Mouse (Mus musculus): Measurements from ENCODE around the gene Tspo. TPM values are rescaled to one million over a fixed set of nuclear protein-coding genes. Genes with fewer than 3 reads are reported as not detected.

Tspo gene
- total and polyA plus RNA-seq, 3 experiments: 66.5 to 80.0 TPM; not detected in 1

- Histone ChIP-seq H3K9ac (ENCODE audit: control insufficient read depth, low read depth, low read length, poor library complexity, severe bottlenecking) (no peak overlapping the region), H3K27me3 (ENCODE audit: control insufficient read depth in 1 of 2, insufficient read depth in 2 of 2, low read length in 2 of 2) (no peaks in the 10 kb centered on the region), H3K36me3 (ENCODE audit: control insufficient read depth in 1 of 2, insufficient read depth in 2 of 2, low read length in 2 of 2) (peaks cover 0 to 8% of the 10 kb centered on the region in 2 experiments; a peak in 2 of 4 replicates), H3K4me3 (ENCODE audit: control insufficient read depth in 1 of 2, insufficient read depth in 1 of 2, low read depth in 2 of 2, low read length in 2 of 2) (no peak overlapping the region), H3K9me3 (replicated peaks; ENCODE audit: insufficient read depth, low read length) (no peaks in the 10 kb centered on the region), H3K27ac (ENCODE audit: control insufficient read depth, low read depth, low read length) (no peak overlapping the region), H3K79me2 (ENCODE audit: control insufficient read depth, insufficient read depth, low read length, poor library complexity) (peaks cover 2% of the 10 kb centered on the region; the same call in 1 of the 2 replicates), H3K4me1 (ENCODE audit: control insufficient read depth in 1 of 2, insufficient read depth in 2 of 2, low read length in 2 of 2) (peaks cover 3 to 25% of the 10 kb centered on the region in 2 experiments; a peak in 3 of 4 replicates)
- TF ChIP-seq E2F4 (IDR thresholded peaks at IDR 0.05; ENCODE audit: borderline replicate concordance, low read depth, low read length): no peak
- no peak for TF ChIP-seq MXI1 (IDR thresholded peaks at IDR 0.05; ENCODE audit: low read depth, low read length)
- no peak for TF ChIP-seq GATA1 (IDR thresholded peaks at IDR 0.05; ENCODE audit: low read depth, low read length)
- no peak for TF ChIP-seq HCFC1 (IDR thresholded peaks at IDR 0.05; ENCODE audit: low read depth, low read length)
- TF ChIP-seq NELFE (IDR thresholded peaks at IDR 0.05; ENCODE audit: low read depth, low read length): no peak
- no peak for TF ChIP-seq POLR2AphosphoS2 (IDR thresholded peaks at IDR 0.05; ENCODE audit: low read length)
- no peak for TF ChIP-seq MYB (IDR thresholded peaks at IDR 0.05; ENCODE audit: low read depth, low read length)
- DNase-seq (ENCODE audit: low read depth, low spot score): no peak
Measured at GRCm38 (mm10) chr15:83568544-83568943, 5.2 kb downstream of the Tspo start.

GRCm38 (mm10) chr15:83569682-83570081 lies 6.3 kb downstream of the Tspo start:
- H3K27ac ChIP-seq (ENCODE audit: control insufficient read depth, low read depth, low read length): no peak overlapping the region
- peaks cover 0 to 8% of the 10 kb centered on the region in 2 experiments; a peak in 2 of 4 replicates for H3K36me3 ChIP-seq (ENCODE audit: control insufficient read depth in 1 of 2, insufficient read depth in 2 of 2, low read length in 2 of 2)
- H3K4me3 ChIP-seq (ENCODE audit: control insufficient read depth in 1 of 2, insufficient read depth in 1 of 2, low read depth in 2 of 2, low read length in 2 of 2): no peak overlapping the region
- H3K79me2 ChIP-seq (ENCODE audit: control insufficient read depth, insufficient read depth, low read length, poor library complexity): no peaks in the 10 kb centered on the region
- no peak overlapping the region for H3K9ac ChIP-seq (ENCODE audit: control insufficient read depth, low read depth, low read length, poor library complexity, severe bottlenecking)
- DNase-seq (ENCODE audit: low read depth, low spot score): peak; percentile 79
- TF ChIP-seq TAL1 (IDR thresholded peaks at IDR 0.05; ENCODE audit: low read length) (no peak), JUND (IDR thresholded peaks at IDR 0.05; ENCODE audit: low read depth, low read length) (no peak), MYB (IDR thresholded peaks at IDR 0.05; ENCODE audit: low read depth, low read length) (no peak), MEF2A (IDR thresholded peaks at IDR 0.05; ENCODE audit: extremely low read depth, insufficient replicate concordance, low read depth, low read length, poor library complexity, severe bottlenecking) (no peak), ELF1 (IDR thresholded peaks at IDR 0.05; ENCODE audit: low read depth, low read length) (peak; percentile 57; the same call in 1 of the 2 replicates), GATA1 (IDR thresholded peaks at IDR 0.05; ENCODE audit: low read depth, low read length) (no peak), MXI1 (IDR thresholded peaks at IDR 0.05; ENCODE audit: low read depth, low read length) (no peak), EP300 (IDR thresholded peaks at IDR 0.05; ENCODE audit: low read depth in 1 of 2, low read length in 2 of 2) (no peak)
- H3K9me3 ChIP-seq (replicated peaks; ENCODE audit: insufficient read depth, low read length): no peaks in the 10 kb centered on the region
- no peaks in the 10 kb centered on the region for H3K27me3 ChIP-seq (ENCODE audit: control insufficient read depth in 1 of 2, insufficient read depth in 2 of 2, low read length in 2 of 2)
- H3K4me1 ChIP-seq (ENCODE audit: control insufficient read depth in 1 of 2, insufficient read depth in 2 of 2, low read length in 2 of 2): peaks cover 3 to 22% of the 10 kb centered on the region in 2 experiments; a peak in 3 of 4 replicates

GRCm38 (mm10) chr15:83570641-83571040 lies 7.2 kb downstream of the Tspo start:
- TF ChIP-seq MYC (IDR thresholded peaks at IDR 0.05; ENCODE audit: low read depth, low read length): no peak
- TF ChIP-seq SMC3 (IDR thresholded peaks at IDR 0.05; ENCODE audit: low read depth, low read length): peak; percentile 41; the same call in 1 of the 2 replicates
- TF ChIP-seq POLR2AphosphoS5 (IDR thresholded peaks at IDR 0.05; ENCODE audit: borderline replicate concordance, low read depth, low read length): no peak
- peak; percentile 14 for TF ChIP-seq RAD21 (IDR thresholded peaks at IDR 0.05; ENCODE audit: low read depth, low read length)
- no peak for TF ChIP-seq USF2 (IDR thresholded peaks at IDR 0.05; ENCODE audit: borderline replicate concordance in 1 of 2, insufficient read depth in 1 of 2, low read depth in 1 of 2, low read length in 2 of 2)
- peak; percentile 29 to 60 (median 53); a peak in 5 of 6 replicates for TF ChIP-seq CTCF (IDR thresholded peaks at IDR 0.05 in 2 of 3, conservative IDR thresholded peaks at IDR 0.05 in 1 of 3; ENCODE audit: control insufficient read depth in 1 of 3, insufficient read depth in 1 of 3, low read depth in 2 of 3, low read length in 3 of 3, poor library complexity in 1 of 3, severe bottlenecking in 1 of 3)
- DNase-seq (ENCODE audit: low read depth, low spot score): peak; percentile 59

More at GRCm38 (mm10) chr15:83570641-83571040, 7.2 kb downstream of the Tspo start:
- Histone ChIP-seq H3K9ac (ENCODE audit: control insufficient read depth, low read depth, low read length, poor library complexity, severe bottlenecking) (no peak overlapping the region), H3K9me3 (replicated peaks; ENCODE audit: insufficient read depth, low read length) (no peaks in the 10 kb centered on the region), H3K4me1 (ENCODE audit: control insufficient read depth in 1 of 2, insufficient read depth in 2 of 2, low read length in 2 of 2) (peaks cover 0 to 14% of the 10 kb centered on the region in 2 experiments; a peak in 3 of 4 replicates), H3K27me3 (ENCODE audit: control insufficient read depth in 1 of 2, insufficient read depth in 2 of 2, low read length in 2 of 2) (no peaks in the 10 kb centered on the region), H3K27ac (ENCODE audit: control insufficient read depth, low read depth, low read length) (no peak overlapping the region), H3K79me2 (ENCODE audit: control insufficient read depth, insufficient read depth, low read length, poor library complexity) (no peaks in the 10 kb centered on the region), H3K36me3 (ENCODE audit: control insufficient read depth in 1 of 2, insufficient read depth in 2 of 2, low read length in 2 of 2) (peaks cover 0 to 3% of the 10 kb centered on the region in 2 experiments; a peak in 1 of 4 replicates), H3K4me3 (ENCODE audit: control insufficient read depth in 1 of 2, insufficient read depth in 1 of 2, low read depth in 2 of 2, low read length in 2 of 2) (no peak overlapping the region)

Data from MEL (cell line).